In genomic region chr14:52141445-52142127, GRCm38 (mm10) we compare ENCODE assay signal across 9 mouse cellular contexts. TPM values are rescaled to one million over a fixed set of nuclear protein-coding genes. Genes with fewer than 3 reads are reported as not detected.
A peak's percentile ranks its signal among the peaks of the same experiment; 100 is the strongest.
DNase-seq lines count a peak whose midpoint lies in the region; ATAC-seq and TF ChIP-seq lines count a peak whose summit lies in the region.
"Had no signal": no experiment of that assay in that cellular context is flagged by ENCODE, and none has a peak within 500 bp of the region (broad histone marks: within the 10 kb centered on the region; RNA-seq: fewer than 3 reads in every experiment).

No protein-coding gene starts in this region.

- WGBS in heart, embryonic 16.5 days: 58% methylated on average over 16 of the region's 16 CpGs
- 74% methylated on average over 16 of the region's 16 CpGs for WGBS in limb, embryonic 12.5 days

- no peaks in the 10 kb centered on the region for H3K9me3 ChIP-seq in heart, embryonic 16.5 days (replicated peaks; ENCODE audit: control insufficient read depth, low read length)
- no peaks in the 10 kb centered on the region for H3K9me3 ChIP-seq in E14TG2a.4 (ENCODE audit: low read length)
- H3K9me3 ChIP-seq in limb, embryonic 12.5 days: no peaks in the 10 kb centered on the region
- H3K9me3 ChIP-seq: hindbrain, embryonic 10.5 days had no signal

- peak overlapping the region; percentile 62; the same call in 1 of the 2 replicates for H3K4me2 ChIP-seq in heart, embryonic 16.5 days (ENCODE audit: low read depth, low read length)
- H3K4me2 ChIP-seq in limb, embryonic 12.5 days: peak overlapping the region; percentile 47

- no peaks in the 10 kb centered on the region for H3K36me3 ChIP-seq in heart, embryonic 16.5 days (ENCODE audit: control insufficient read depth, insufficient read depth)
- peaks cover 9% of the 10 kb centered on the region for H3K36me3 ChIP-seq in E14TG2a.4 (ENCODE audit: insufficient read depth, low read length)
- H3K36me3 ChIP-seq in limb, embryonic 12.5 days: no peaks in the 10 kb centered on the region
- H3K36me3 ChIP-seq: hindbrain, embryonic 10.5 days had no signal

- peaks cover 9% of the 10 kb centered on the region; the same call in 1 of the 2 replicates for H3K4me1 ChIP-seq in heart, embryonic 16.5 days (ENCODE audit: control insufficient read depth, insufficient read depth, low read length)
- H3K4me1 ChIP-seq in E14TG2a.4 (replicated peaks; ENCODE audit: low read depth, low read length): peaks cover 54% of the 10 kb centered on the region
- peaks cover 15% of the 10 kb centered on the region for H3K4me1 ChIP-seq in limb, embryonic 12.5 days (replicated peaks)
- H3K4me1 ChIP-seq: hindbrain, embryonic 10.5 days had no signal

- DNase-seq in heart, adult 11 months: no peak
- peak; percentile 18 to 30 for DNase-seq in lung, postnatal 4 days
- no peak for DNase-seq in right cerebral cortex, postnatal 10 days (ENCODE audit: low spot score in 2 of 2)
- no peak for DNase-seq in layer of hippocampus, adult 9-11 months
- no peak for DNase-seq in gastrocnemius, postnatal 25 days

- no peak overlapping the region for H3K27ac ChIP-seq in heart, embryonic 16.5 days (ENCODE audit: low read length)
- no peak overlapping the region for H3K27ac ChIP-seq in limb, embryonic 12.5 days
- H3K27ac ChIP-seq: hindbrain, embryonic 10.5 days had no signal

- peak overlapping the region; percentile 45; the same call in 1 of the 2 replicates for H3K4me3 ChIP-seq in heart, embryonic 16.5 days (ENCODE audit: low read length)
- peak overlapping the region; percentile 49 for H3K4me3 ChIP-seq in E14TG2a.4 (replicated peaks; ENCODE audit: low read length)
- H3K4me3 ChIP-seq in limb, embryonic 12.5 days (replicated peaks): no peak overlapping the region
- H3K4me3 ChIP-seq: hindbrain, embryonic 10.5 days had no signal

- no peak for ATAC-seq in heart, embryonic 16.5 days (replicated peaks; ENCODE audit: extremely low read depth, insufficient read depth, low FRiP score)
- ATAC-seq in limb, embryonic 12.5 days (ENCODE audit: insufficient number of reproducible peaks, insufficient read depth, low FRiP score, low TSS enrichment, low read depth): no peak

- no peak overlapping the region for H3K9ac ChIP-seq in heart, embryonic 16.5 days (ENCODE audit: low read length)
- no peak overlapping the region for H3K9ac ChIP-seq in limb, embryonic 12.5 days (replicated peaks)

- no peak for TF ChIP-seq CTCF in E14TG2a.4 (conservative IDR thresholded peaks at IDR 0.05; ENCODE audit: low read length)

- no peaks in the 10 kb centered on the region for H3K27me3 ChIP-seq in heart, embryonic 16.5 days (ENCODE audit: control insufficient read depth, insufficient read depth, low read length)
- H3K27me3 ChIP-seq in E14TG2a.4 (ENCODE audit: insufficient read depth, low read length): 0 out of 2 replicates have a peak, but pooled peaks cover 2% of the 10 kb centered on the region
- no peaks in the 10 kb centered on the region for H3K27me3 ChIP-seq in limb, embryonic 12.5 days

RNA-seq across cellular contexts. Expression of gene Rpgrip1, which starts 31.1 kb away (rescaled TPM):
- 24.7 and 29.5 TPM in 2 replicates for polyA plus RNA-seq in heart, embryonic 16.5 days (2015; fragmentation: Nextera tagmentation; extraction: Ambion mirVana)
- polyA plus RNA-seq in limb, embryonic 12.5 days (2016; fragmentation: Nextera tagmentation; extraction: Ambion mirVana): 72.7 and 84.1 TPM in 2 replicates
- total RNA-seq in gastrocnemius, postnatal 25 days (2021): not detected

RNA-seq across cellular contexts. Expression of gene Hnrnpc, which starts 37.8 kb away (rescaled TPM):
- 337 and 412 TPM in 2 replicates for polyA plus RNA-seq in heart, embryonic 16.5 days (2015; fragmentation: Nextera tagmentation; extraction: Ambion mirVana)
- 852 and 869 TPM in 2 replicates for polyA plus RNA-seq in limb, embryonic 12.5 days (2016; fragmentation: Nextera tagmentation; extraction: Ambion mirVana)
- 10 to 100 TPM; 71.5 to 72.2 TPM for total RNA-seq in gastrocnemius, postnatal 25 days (2021)

RNA-seq across cellular contexts. Expression of gene Supt16, which starts 55.6 kb away (rescaled TPM):
- polyA plus RNA-seq in heart, embryonic 16.5 days (2015; fragmentation: Nextera tagmentation; extraction: Ambion mirVana): 26.4 and 28.1 TPM in 2 replicates
- polyA plus RNA-seq in limb, embryonic 12.5 days (2016; fragmentation: Nextera tagmentation; extraction: Ambion mirVana): 83.2 and 84.7 TPM in 2 replicates
- total RNA-seq in gastrocnemius, postnatal 25 days (2021): 10 to 100 TPM; 11.7 to 11.9 TPM

Comparison
In these comparisons a context has a peak if more than half of its experiments do, and no peak if none do; other contexts are left out.
1. DNase-seq: peak in lung, postnatal 4 days (2 of 2); none in heart, adult 11 months (single experiment), right cerebral cortex, postnatal 10 days (0 of 2), layer of hippocampus, adult 9-11 months (single experiment) and gastrocnemius, postnatal 25 days (single experiment).